Mouse (Mus musculus) Muller cell, postnatal 12 days (primary cell): ENCODE measurements at regions not wholly inside any gene's neighbourhood (a gene's known extent, or its start where the extent isn't known, plus 50 kb on each side); places are given as distances from the start of the nearest gene placed in this dataset.

Experiments used
- DNase-seq: peaks from one replicate; pipeline ENCODE4 v3.0.0-alpha.2; 2015; ENCODE audit errors: inconsistent ontology term

DNA sequence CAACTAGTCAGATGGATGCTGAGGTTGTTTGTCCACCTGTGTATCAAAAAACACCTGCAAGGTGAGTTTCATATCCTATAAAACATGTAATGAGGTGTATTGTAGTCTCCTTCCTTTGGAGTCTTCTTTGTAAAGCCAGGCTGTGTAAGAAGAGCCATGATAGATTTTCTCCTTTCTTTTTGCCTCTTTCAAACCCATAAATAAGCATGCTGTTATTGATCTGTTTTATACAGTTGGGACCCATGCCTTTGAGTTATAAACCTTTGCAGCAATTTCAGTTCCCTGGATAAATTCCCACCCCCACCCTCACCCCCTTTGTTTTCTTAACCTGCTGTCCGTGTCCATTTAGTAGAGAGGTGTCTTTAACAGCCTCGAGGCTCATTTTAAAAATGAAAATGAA lies 131.0 kb upstream of the Rgs17 start:
- DNase-seq, result no peak

DNA sequence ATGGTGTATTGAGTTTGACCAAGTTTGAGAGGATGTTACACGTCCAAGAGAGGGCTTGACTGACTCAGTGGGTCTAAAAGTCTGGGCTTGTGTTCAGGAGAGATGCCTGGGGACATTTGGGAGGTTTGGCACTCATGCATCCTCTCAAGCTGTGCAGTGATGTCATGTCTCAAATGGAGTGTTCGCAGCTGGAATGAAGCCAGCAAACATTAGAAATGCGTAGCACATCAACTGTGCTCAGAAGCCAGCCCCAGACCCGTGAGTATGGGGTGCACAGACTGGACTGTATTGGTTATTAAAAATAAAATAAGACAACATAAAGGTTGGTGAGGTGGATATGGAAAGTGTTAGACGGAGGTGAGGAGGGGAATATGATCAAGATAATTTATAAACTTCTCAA lies 121.2 kb upstream of the Rgs17 start:
- DNase-seq, result peak; percentile 14

DNA sequence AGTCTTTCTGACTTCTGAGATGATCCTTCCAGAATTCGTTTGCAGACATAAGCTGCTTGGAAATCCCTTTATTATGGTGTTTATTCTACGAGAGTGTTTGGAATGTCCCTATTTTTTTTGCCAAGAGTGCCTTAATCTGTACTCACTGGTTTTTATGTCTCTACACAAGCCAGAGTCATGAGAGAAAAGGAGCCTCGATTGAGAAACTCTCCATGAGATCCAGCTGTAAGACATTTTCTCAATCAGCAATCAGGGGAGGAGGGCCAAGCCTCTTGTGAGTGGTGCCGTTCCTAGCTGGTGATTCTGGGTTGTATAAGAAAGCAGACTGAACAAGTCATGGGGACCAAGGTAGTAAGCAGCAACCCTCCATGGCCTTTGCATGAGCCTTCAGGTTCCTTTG lies 117.6 kb upstream of the Rgs17 start:
- no peak for DNase-seq

DNA sequence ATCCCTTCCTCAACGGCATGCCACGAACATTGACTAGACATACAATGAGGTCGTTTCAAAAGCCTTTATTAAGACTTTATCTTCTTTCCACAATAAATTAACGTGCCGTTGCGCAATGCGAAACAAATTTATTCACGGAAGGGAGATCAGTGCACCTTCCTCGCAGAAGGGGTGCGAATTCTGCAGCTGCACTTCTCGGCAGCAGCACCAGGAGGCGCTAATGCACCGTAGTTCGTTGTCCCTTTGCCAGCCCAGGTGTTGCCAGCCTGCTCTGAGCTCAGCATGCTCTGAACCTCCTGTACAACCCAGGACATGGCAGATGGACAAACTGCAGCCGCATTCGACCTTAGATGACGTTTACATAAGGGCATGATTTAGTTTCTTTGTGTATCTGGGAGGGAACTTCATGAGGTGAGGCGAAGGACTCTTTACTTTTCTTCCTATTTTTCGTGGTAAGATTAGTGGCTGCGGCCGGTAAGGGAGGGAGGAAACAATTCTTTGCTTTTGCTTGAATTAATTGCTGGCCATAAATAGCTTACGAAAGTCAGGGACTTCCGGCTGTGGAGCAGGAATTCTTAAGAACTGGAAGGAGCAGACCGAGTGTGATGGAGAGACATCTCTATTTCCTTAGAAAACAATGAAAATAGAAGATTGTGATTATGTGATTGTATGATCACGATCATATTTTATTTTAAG lies 113.7 kb upstream of the Rgs17 start:
- peak; percentile 22 for DNase-seq

DNA sequence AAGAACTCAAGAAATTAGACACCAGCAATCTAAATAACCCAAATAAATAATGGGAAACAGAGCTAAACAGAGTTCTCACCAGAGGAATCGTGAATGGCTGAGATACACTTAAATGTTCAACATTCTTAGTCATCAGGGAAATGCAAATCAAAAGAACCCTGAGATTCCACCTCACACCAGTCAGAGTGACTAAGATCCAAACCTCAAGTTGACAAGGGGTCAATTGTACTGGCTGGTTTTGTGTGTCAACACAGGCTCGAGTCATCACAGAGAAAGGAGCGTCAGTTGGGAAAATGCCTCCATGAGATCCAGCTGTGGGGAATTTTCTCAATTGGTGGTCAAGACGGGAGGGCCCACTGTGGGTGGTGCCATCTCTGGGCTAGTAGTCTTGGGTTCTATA lies 110.3 kb upstream of the Rgs17 start:
- peak; percentile 81 for DNase-seq

DNA sequence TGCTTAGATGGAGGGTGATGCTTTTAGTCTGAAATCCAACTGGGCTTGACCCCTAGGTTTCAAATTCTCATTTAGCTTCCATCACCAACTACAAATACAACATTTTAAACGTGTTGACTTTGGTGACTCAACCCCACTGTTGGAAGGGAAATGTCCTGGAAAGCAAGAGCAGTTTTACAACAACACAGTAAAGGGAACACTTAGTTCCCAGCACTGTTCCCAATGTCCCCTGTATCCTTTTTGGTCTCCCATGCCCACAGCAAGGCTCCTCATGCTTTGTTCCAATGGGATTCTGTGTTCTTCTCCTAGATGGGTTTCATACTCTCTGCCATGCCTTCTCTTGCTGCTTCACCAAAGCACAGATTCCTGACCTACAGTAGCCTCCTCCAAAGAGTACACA lies 105.4 kb upstream of the Rgs17 start:
- DNase-seq, result no peak

DNA sequence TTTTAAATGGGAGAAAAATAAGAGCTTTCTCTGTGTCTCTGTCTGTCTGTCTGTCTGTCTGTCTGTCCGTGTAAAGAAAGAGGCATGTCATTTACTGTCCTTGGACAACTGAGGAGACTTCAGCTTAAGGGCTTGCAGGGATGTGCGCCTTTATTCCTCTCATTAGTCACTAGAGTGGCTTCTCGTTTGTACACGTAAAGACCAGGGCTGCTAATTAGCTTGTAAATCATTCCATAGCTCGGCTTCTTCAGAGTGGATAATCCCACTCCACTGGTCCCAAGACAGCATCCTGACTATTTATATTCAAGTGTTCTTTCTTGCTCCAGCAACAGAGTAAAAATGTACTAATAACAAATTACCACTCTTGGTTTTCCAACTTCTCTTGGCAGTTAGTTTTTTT lies 104.1 kb upstream of the Rgs17 start:
- DNase-seq, result no peak

DNA sequence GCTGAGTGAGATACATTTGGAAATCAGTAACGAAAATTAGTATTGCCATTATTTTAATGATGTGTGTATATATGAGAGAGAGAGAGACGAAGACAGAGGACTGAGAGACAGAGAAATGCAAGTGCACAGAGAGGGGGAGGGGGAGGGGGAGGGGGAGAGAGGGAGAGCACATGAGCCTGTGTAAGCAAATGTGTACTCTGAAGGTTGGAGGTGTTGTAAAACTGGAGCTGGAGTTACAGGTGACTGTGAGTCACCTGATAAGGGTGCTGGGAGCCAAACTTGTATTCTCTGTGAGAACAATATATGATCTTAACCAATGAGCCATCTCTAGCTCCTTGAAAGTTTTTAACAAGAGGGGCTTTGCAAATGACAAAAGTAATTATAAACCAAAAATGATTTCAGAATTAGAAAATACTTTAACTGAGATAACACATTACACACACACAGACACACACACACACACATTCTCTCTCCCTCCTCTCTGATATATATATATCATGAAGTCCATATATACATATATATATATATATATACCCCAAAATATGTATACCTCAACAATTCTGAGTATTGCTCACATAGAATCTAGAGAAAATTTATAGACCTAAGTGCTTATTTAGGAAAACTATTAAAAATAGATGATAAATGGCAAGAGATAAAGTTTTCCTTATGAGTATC lies 100.5 kb upstream of the Rgs17 start:
- DNase-seq, result no peak

DNA sequence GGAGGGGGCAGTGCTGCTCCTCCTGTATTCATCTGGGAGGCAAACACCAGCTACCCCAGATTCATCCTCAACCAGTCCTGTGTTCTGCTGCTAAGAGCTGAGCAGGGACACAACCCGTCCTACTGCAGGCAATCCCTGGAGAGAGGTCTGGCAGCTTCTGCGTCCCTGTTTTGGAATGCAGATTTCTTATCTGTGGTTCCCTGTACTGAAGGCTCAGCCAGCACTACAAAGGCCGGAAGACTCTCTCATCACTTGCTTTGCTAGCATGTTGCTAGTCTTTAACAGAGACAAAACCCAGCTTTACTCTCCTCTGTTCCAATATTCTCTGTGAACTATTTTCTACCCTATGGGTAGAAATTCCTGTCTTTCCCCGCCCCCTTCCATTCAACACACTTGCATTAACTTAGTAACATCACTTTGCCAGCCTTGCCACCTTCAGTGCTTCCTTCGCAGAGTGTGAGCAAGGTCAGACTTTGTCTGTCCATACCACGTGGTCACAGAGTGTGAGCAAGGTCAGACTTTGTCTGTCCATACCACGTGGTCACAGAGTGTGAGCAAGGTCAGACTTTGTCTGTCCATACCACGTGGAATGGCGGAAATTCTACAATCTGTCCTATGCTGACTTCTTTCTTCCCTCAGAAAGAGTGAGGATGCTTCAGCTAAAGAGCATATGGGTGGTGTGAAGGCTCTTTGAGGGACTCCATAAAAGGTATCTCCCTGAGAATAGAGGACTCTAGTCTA lies 98.9 kb upstream of the Rgs17 start:
- DNase-seq, result no peak

DNA sequence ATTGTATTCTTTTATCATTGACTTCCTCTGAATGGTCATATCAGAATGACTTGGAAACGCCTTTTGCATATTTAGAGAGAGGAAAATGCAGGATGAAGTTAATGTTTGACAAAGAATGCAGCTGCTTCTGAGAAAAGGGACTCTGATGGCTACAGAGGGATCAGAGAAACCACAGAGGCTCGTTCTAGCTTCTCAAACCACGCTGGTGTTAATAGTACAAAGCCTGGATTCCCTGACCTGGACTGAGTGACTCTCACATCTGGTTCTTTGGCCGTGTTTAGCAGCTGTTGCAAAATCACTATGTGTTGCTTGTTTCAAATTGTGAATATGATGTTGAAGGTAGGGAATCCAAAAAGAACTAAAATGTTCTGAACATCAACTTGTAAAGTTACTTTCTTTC lies 91.5 kb upstream of the Rgs17 start:
- DNase-seq, result no peak

DNA sequence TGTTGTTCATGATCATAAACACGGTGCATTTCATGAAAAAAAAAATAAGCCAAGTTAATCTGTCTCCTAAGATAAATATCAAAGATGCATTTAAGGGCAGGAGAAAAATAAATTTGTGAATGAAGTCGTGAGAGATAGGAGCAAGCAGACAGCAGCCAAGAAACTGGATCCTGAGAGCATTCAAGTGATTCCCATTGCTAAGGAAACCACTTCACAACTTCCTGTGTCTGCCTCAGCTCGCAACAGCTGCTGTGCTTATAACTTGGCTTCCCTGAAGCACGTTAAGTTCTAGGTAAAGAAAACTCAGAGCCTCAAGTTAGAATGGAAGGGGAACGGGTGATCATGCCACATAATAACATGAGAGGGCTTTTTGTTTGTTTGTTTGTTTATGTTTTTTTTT lies 89.3 kb upstream of the Rgs17 start:
- DNase-seq, result no peak

DNA sequence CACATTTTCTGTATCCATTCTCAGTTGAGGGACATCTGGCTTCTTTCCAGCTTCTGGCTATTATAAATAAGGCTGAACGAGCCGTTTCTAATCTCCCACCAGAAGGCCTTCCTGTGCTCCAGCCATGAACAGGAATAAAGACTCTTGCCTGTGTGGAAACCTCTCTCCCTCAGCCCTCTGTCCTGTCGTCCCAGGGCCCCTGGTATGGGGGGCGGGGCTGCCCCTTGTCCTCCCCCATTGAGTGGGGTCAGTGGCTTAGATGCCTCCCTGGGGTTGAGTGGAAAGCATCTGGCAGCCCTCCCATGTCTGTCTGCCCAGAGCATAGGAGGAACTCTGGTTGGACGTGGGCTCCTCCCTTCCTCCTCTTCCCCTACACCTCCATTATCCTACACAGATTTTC lies 88.8 kb upstream of the Rgs17 start:
- no peak for DNase-seq

DNA sequence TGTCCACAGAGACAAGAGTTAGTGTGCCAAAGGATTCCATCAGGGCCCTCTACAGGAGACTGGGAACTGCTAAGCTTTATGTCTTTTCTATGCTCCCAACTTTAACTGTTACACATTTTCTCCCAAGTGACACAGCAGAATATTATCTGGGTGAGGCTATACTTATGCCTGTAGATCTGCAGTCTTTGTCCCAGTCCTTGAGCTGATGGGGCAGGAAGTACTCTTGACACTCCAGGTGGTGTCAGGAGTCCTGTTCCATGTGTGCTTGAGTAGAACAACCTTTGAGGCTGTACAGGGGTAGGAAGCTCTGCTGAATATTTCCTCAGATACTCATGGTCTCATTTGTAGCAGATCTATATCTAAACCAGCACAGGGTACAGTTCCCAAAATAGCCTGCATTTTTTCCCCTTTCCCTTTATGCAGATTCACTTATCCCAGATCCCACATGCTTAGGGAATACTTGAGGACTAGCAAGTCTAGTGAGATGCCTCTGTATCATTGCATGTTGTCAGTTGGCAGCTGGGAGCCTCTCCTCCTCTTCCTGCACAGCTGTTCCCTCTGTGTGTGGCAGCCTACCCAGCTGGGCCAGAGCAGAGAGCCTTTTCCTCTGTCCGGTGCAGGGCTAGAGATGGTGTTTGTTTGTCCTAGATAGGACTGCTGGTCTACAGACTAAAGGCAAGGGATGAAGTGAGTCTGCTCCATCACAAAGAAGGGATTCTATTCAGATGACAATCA lies 85.2 kb upstream of the Rgs17 start:
- no peak for DNase-seq

DNA sequence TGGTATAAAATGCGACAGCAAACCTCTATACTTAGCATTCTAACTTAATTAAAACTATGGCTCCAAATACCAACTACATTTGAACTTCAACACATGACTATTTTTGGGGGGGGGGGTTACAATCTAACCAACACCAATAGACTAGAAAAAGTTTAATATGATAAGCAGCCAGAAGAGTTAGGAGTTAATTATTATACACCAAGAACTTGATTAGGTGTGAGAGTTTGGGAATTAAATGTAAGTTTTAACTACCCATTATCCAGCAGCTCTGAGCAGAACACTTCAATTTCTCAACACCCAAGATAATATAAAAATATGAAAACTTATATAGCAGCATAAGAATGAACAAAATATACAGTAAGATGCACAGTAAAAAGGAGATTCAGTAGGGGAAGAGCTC lies 59.2 kb upstream of the Rgs17 start:
- DNase-seq, result no peak

DNA sequence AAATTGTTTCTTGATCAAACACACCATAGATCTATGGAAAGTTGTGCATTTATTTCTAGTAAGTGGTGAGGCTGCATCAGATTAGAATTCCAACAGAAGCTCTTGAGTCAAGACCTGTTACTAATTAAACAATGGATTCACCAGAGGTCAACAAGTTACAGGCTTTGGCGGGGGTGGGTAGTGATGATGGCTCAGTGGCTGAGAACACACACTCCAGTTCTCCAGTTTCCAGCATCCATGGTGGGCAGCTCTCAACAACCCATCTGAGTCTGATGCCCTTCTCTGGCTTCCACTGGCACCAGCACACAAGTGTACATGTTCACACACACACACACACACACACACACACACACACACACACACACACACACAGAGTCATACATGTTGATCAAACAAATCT lies 56.3 kb upstream of the Rgs17 start:
- no peak for DNase-seq
